Mouse (Mus musculus): ENCODE results near the gene Umad1. TPM values are rescaled to one million over a fixed set of nuclear protein-coding genes. Genes with fewer than 3 reads are reported as not detected.

Umad1 gene
- total RNA-seq, 2 experiments from 2014 or later, result 32.3 to 34.7 TPM

DNA sequence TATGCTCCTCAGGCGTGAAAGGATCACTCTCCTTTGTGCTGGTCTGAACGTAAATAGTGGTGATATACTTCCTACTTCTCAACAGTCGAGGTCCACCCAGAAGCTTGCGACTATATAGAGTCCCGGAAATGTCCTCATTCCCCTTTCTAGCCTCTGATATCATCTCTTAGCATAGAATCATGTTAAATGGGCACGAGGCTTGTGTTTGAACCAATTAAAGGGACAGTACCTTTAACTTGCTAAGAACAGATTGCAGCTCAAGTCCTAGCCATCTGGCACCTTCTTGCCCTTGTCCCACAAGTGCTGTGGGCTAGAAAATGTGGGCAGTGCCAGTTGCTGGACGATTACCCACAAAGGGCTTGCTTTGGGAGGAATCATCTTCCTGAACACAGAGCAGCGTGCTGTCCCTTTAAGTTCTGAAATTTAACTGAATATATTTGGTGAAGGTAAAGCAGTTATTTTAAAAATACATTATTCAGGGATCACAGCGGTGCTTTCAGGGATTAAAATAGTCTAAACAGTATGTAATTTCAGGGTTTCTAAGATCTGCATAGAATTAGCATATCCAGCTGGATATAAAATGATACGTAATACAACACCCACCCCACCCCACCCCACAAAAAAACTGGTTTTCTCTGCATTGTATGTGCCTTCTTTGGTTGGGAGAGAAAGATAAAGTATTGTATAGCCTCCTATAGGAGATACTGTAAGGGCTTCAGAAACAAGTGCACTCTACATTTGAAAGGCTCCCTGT, 153.9 kb downstream of the Umad1 start:
- no peak for DNase-seq (ENCODE audit: low spot score in 2 of 2)

DNA sequence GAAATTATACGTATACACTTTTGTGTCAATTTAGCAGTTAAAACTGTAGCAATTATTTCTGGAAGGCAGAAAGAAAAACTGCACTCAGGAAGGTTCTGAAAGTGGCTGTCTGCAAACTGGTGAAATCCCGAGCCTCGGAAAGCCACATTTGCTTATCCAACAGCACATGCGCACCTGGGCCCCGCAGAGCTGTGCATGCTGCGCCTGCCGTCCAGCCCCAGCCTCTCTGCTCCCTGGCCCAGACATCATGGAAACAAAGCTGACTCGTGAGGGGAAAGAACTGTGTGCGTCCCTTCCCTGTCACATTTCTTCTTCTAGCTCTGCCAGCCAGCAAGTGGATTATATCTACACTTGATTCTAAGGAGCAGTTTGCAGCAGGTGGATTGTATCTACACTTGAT, 154.9 kb downstream of the Umad1 start:
- DNase-seq (ENCODE audit: low spot score in 2 of 2), result no peak

DNA sequence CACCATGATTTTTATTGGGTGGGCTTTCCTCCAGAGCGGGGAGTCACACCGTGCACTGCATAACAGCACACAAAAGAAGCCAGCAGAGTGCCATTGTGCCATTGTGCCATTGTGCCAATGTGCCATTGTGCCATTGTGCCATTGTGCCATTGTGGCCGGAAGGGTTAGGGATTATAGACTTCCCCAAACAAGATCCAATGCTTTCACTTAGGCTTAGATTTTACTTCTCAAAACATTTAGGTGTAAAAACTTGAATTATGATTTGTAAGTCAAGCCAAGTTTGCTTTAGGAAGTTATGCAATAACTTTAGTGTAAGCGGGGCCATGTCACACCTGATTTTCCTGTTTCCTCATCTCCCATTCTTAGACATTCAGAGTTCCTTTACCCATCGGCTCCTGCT, 156.7 kb downstream of the Umad1 start:
- no peak for DNase-seq (ENCODE audit: low spot score in 2 of 2)

DNA sequence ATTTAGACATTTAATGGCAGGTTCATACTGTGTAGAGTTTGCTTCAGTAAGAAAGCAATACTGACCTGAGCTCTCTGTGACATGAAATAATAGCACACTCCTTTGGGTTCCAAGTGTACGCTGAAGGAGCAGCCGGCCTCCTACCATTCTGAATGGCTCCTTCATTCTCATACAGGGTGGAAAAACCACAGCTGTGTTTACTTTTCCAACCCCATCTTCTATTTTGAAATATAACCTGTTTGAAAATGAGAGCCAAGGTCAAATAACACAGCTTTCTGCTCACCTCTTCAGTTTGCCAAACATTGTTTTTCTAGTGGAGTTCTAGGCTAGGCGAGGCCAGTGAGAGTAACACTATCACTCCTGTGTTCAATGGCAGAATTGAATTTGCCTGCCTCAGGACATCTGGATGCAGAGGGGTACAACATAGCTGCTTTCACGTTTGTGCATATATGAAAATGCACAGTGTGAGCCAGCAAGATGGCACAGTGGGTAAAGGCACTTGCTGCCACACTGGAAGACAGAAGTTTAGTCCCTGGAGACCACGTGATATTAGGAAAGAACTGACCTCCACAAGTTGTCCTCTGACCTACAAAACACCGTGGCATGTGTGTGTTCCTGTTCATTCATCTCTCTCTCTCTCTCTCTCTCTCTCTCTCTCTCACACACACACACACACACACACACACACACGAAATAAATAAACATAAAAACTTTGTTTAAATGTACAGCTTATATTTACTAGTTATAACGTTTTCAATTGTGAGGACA, 157.9 kb downstream of the Umad1 start:
- no peak for DNase-seq (ENCODE audit: low spot score in 2 of 2)

DNA sequence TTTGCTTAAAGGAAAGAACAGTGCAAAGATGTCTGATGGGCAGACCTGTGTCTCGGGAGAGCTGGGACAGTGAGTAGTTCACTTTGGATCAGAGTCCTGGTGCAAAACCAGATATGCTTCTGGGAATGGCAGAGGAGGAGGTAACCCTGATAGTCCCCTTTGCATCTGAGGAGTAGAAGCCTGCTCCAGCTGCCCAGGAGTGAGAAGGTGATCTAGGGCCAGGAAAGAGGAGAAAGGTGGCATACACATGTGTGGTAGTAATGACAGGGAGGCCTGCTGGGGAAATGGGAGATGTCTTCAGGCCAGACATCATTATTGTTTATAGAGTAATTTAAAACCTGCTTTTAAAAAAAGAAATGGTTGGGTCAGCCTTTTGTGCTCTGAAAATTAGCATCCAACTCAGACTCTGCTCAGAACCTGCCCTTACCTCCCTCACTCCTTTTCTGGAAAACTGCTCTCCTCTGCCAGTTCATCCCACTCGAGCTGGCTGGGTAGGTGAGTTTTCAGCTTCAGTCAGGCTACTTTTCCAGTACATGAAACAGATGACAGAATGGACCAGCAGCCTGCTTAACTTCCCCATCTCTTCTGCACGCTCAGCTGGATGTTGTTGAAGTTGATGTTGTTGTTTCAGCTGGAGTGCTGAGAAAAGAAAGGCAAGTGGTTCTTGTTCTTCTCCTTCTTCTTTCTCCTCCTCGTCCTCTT, 160.5 kb downstream of the Umad1 start:
- DNase-seq (ENCODE audit: low spot score in 2 of 2), result no peak

DNA sequence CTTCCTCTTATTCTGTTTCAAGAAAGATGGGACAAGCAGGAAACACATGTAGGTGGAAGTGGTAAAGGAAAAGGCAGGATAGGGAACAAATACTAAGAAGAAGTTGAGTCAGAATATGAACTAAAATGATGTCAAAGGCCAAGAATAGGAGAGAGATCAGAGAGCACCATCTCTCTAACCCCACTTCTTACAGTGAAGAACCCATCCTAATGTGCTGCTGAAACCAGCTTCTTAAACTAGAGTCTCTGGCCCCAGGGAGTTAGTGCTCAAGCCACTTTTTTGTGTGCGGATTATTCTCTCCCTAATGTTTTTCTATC, 161.1 kb downstream of the Umad1 start:
- DNase-seq (ENCODE audit: low spot score in 2 of 2), result no peak

DNA sequence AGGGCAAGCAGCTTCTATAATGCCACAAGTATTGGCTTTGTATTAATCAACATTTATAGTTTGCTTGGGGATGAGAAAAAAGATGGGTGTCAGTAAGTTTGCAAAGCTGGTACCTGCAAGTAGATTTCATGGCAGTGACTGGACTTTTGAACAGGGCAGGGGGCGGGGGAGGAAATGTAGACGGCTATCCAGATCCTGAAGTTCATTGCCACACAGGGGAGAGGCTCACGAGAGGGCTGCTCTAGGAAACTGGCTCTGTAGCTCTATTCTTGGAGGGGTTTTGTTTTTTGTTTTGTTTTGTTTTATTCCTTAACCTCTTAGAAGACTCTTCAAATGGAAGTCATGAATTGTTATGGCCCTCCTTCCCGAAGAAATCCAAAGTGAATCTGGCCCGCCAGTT, 162.3 kb downstream of the Umad1 start:
- DNase-seq (ENCODE audit: low spot score in 2 of 2), result no peak

DNA sequence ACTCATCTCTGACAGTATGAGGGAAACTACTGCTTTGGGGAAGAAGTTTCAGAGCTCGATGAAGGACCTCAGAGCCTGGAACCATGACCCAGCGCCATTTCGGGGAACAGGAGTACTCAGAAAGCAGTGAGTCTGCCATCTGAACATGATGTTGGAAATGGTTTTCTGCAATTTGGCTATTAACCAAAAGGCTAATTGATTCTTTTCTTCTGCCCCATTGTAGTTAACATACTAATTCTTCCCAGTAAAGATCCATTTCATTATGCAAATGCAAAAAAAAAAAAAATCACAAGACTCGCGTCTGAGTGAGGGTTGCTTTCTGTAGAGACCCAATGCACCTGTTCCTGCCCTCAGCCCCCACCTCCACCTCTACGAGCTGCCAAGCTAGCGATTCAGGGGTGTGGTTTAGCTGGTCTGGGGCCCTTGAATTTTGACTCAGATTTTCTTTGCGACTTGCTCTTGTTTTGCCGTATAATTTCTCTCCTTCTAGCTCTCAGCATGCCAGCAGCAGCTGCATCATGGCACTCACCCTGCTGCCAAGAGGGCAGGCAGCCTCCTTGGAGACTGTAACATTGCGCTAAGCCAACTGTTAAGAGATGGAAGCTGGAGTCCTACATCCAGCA, 163.0 kb downstream of the Umad1 start:
- DNase-seq (ENCODE audit: low spot score in 2 of 2), result peak in 1 of 2 experiments; percentile 38

DNA sequence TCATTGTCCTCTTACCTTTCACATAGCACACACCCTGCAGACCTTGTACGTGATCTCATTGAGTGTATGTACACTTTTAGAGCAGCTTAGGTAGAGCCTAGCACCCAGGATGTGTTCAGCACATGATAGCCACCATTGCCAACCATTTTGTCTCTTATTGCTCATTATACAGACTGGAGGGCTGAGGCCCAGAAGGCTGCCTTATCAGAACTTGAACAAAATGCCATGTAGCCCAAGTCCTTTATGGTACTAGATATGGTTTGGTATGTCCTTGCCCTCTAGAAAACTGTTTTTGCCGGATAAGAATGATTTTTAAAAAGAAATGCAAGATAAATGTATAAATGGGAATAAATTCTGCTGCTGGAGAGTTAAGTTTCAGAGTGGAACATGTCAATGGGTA, 164.1 kb downstream of the Umad1 start:
- DNase-seq (ENCODE audit: low spot score in 2 of 2), result no peak

DNA sequence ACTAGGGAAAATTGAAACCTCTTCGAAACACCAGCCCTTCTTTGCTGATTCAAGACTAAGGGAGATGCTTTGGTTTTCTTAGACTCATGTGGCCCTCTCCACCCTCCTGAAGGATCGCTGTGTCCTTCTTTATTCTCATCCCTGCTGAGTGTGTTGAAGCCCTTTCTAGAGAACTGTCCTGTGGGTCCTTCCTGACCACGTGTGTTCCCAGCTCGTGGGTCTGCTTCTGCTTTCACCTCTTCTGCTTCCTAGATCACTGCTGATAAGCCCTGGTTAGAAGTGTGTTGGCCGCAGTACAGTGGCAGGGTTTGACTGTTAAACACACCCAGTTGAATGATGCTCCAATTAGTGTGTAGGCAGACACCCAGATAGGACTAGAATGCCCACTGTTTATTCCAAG, 168.6 kb downstream of the Umad1 start:
- DNase-seq (ENCODE audit: low spot score in 2 of 2), result no peak

DNA sequence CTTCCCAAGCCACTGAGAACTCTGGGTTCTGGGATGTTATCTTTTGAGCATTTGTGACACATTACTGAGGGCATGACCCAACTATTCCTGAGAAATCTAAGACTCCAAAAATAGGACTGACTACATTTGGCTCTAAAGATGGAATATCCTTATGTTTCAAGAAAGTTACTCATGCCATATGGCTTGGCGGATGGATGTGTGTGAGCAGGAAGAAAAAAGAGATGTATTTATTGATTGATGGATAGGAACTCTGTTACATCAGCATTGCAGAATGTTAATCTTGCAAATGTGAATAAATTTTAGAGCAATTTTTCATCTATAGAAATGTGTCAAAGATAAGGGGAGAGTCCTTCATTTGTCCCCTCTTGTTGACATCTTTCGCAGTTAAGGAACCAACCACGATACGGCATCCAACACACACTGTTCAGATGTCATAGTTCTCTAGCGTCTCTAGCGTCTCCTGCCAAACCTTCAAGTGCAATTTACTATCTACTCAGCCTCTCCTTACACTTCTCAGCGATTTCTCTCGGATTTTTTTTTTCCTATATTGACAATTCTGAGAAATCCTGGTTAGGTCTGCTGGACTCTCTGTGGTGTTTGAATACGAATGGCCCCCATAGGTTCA, 171.6 kb downstream of the Umad1 start:
- DNase-seq (ENCODE audit: low spot score in 2 of 2), result peak in 1 of 2 experiments; percentile 43

DNA sequence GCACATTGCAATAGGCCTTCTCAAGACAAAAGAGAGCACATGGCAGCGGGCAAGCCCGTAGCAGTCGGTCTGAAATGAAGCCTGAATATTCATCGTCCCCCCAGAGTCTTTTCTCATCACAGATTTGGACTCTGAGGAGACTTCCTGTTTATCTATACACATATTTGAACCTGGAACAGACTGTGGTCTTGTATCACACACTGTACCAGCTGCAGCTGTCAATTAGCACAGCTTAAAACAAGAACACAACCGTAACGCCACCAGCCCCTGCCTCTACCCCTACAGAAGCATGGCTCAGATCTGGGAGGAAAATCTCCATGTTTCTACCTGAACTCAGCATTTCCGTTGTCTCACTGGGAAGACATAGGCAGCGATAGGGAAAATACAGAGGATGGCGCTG, 174.1 kb downstream of the Umad1 start:
- DNase-seq (ENCODE audit: low spot score in 2 of 2), result no peak

DNA sequence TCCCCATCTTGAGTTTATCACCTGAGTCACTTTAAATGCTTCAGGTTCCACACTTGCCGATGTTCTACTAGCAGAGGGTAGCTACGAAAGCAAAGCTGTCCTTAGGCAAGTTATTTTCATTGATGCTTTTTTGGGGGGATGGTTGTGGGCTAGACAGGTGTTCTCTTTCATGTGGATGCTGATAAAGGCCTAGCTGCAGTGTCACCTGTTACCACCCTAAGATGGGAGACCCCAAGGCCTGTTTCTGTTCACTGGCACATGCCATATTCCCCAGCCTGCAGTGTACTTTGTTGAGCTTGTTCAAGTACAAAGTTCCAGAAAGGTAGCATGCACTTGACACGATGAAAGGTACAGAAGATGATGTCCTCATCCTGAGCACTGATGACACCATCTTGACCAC, 178.8 kb downstream of the Umad1 start:
- DNase-seq (ENCODE audit: low spot score in 2 of 2), result no peak

DNA sequence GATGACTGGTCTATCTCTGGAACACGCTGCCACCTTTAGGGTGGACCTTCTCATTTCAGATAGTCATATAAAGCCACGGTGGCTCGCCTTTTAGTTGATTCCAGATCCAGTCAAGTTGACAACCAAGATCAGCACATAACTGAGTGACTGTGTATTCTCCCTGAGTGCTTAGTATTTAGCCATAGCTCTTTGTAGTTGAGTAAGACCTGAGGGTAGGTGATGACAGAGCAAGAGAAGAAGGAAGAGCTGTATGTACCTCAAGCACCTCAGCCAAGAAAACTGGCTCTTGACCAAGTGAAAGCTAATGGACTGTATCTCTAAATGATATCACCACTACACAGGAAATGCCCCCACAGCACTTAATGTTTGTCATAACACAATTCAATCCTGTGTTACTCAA, 182.7 kb downstream of the Umad1 start:
- DNase-seq (ENCODE audit: low spot score in 2 of 2), result no peak

DNA sequence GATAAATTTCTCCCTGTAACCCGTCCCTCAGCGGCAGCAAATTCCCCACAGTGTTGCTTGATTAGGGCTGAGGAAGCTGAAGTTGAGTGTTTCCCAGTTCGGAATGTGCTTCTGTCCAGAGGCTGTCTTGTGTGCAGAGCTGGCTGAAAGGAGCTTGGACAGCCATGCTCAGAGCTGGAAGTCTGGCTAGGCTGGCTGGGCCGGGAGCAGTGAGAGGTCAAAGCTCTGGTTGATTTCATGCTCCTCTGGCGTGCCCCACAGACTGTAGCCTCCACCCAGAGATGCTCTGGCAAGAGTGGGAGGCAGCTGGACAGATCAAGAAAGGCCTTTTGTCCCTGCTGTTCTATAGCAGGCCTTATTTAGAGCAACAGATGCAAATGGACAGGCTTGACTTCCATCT, 187.7 kb downstream of the Umad1 start:
- DNase-seq (ENCODE audit: low spot score in 2 of 2), result peak; percentile 28 to 46

DNA sequence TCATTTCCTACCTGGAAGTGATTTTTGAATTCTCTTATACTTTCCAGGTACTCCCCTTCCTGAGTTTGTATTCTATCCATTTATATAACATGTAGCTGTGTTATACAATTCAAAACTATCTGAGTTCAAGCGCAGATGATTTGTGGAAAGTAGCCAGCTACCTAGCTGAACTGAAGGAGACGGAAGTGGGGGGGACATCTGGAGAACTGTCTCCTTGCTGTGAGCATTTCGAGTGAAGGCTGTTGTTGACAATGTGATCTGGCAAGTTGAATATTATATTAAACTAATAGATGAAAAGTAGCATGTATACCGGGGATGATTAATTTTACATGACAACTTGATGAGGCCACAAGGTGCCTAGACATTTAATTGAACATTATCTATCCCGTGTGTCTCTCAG, 196.5 kb downstream of the Umad1 start:
- no peak for DNase-seq (ENCODE audit: low spot score in 2 of 2)

DNA sequence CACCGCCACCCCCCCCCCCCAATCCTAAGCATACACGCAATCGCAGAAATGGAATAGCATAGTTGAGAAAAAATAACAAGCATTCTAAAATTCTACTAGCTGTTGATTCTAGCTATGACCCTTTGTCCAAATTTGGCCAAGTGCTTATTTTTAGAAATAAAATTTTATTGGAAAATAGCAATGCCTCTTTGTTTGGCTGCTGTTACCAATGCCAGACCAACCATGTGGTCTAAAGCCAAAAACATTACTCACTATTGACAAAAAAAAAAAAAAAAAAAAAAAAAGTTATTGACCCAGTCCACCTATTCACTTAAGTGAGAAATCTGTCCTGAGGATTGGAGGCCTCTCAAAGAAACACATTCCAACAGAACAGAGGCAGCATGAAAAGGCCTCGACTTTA, 199.5 kb downstream of the Umad1 start:
- DNase-seq (ENCODE audit: low spot score in 2 of 2), result no peak

DNA sequence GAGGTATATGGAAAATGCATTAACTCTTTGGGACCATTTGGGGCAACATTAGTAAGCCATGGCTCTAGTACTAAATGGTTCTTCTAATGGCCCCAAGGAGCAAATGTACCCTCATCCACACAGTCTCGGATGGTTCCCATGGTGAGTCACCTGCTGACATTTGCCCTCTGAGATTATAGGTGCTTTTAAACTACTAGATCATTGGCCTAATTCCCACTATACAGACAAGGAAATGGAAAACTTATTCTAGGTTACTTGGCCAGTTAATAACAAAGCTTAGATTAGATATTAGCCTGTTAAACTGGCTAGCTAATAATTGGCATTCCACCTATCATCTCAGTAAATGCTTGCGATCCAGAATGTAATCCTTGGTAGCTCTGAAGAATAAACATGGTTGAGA, 203.4 kb downstream of the Umad1 start:
- no peak for DNase-seq (ENCODE audit: low spot score in 2 of 2)

DNA sequence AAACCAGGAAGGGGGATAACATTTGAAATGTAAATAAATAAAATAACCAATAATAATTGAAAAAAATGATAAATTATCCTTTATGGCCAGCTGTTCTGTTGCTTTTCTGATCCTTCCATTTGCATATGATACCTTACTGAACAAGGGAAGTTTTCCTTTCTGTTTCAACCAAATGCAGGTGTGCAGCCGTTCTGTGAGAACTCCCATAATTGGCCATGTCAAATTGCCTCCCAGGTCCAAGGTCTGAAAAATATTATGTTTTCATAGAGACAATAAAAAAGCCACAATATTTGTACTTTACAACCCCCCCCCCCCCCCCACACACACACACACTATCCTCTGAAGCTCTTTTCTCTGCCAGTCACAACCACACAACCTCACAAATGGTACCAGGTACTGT, 206.3 kb downstream of the Umad1 start:
- DNase-seq (ENCODE audit: low spot score in 2 of 2), result no peak

DNA sequence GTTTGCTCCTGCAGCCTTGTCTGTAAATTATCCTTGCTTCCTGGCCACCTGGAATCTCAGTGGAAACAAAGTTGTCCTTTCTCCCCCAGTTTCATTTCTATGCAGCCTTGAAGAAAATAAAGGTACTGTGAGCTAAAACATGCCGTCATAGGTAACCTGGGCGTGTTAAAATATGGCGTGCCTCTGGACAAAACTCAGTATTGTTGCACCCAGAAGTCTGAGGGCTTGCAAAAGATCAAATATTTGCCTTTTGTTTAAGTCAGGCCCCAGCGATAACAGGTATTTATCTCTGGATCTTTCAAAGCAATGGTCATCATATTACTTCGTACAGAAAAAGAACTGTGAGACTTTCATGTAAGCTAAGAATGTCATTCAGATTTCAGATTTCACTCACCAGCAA, 206.9 kb downstream of the Umad1 start:
- DNase-seq (ENCODE audit: low spot score in 2 of 2), result no peak

DNA sequence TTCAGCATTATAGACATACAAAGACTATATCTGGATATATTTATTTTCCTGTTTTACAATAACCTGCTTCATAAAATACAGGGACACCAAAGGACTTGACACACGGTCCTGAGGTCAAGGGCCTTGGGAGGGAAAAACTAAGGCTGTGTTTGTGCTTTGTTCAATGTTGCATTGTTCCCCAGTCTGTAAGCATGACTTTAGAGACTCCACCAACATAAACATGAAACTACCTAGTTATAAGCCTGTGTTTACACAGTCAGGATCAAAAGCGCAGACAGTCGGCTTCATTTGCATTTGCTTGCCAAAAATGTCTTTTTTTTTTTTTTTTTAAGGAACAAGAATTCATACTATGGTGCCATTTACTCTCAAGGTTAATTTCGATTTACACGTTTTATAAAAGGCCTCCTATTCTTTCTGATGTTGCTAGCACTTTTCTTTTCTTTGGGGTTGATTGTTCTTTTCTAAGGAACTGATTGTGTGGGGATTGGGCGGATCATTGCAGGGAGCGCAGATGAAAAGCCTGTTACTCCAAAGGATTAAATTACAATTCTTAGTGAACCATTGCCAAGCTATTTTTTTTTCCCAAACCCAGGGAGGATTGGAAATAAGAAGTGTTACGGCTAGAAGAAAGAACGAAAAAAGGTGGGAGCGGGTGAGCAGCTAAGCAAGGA, 208.7 kb downstream of the Umad1 start:
- DNase-seq (ENCODE audit: low spot score in 2 of 2), result no peak

Data from layer of hippocampus, adult 18-20 months (tissue).